Mouse (Mus musculus) C2C12 (cell line): ENCODE measurements around the gene Hes2. TPM values are rescaled to one million over a fixed set of nuclear protein-coding genes. Genes with fewer than 3 reads are reported as not detected.

Source experiments
- H3K27me3 ChIP-seq: one replicate; pipeline ENCODE4 v1.6.1; 2011; ENCODE audit not compliant: control insufficient read depth, insufficient read depth, insufficient read length
- H3K36me3 ChIP-seq: one replicate; pipeline ENCODE4 v1.6.1; 2011; ENCODE audit not compliant: control insufficient read depth, insufficient read depth
- H3K4me3 ChIP-seq: one replicate; pipeline ENCODE4 v1.5.1; 2011; ENCODE audit warnings: mild to moderate bottlenecking, control low read depth; ENCODE audit not compliant: poor library complexity, insufficient read depth, severe bottlenecking
- H3K79me2 ChIP-seq: one replicate; pipeline ENCODE4 v1.6.1; 2011; ENCODE audit not compliant: control insufficient read depth, insufficient read depth
- H3K79me3 ChIP-seq: one replicate; pipeline ENCODE4 v1.6.1; 2011; ENCODE audit warnings: low read depth, control low read depth
- H3ac ChIP-seq: one replicate; pipeline ENCODE3; 2011; ENCODE audit warnings: low read depth; ENCODE audit not compliant: control insufficient read depth, insufficient read length
- CEBPB ChIP-seq: IDR thresholded peaks from one replicate; pipeline ENCODE4 v1.6.1; 2011; ENCODE audit warnings: low read depth, mild to moderate bottlenecking, control low read depth, moderate library complexity
- CTCF ChIP-seq: IDR thresholded peaks from one replicate; pipeline ENCODE4 v1.5.1; 2011; ENCODE audit not compliant: control insufficient read depth, insufficient read depth, insufficient read length
- FOSL1 ChIP-seq: IDR thresholded peaks from one replicate; pipeline ENCODE4 v1.8.0; 2011; ENCODE audit warnings: mild to moderate bottlenecking, low read length; ENCODE audit not compliant: poor library complexity, insufficient read depth, severe bottlenecking
- MAX ChIP-seq: IDR thresholded peaks from one replicate; pipeline ENCODE4 v1.6.1; 2011; ENCODE audit warnings: mild to moderate bottlenecking, control low read depth
- MYOD1 ChIP-seq: IDR thresholded peaks from one replicate; pipeline ENCODE4 v1.6.1; 2011; ENCODE audit warnings: low read depth; ENCODE audit not compliant: control insufficient read depth, insufficient read length
- MYOG ChIP-seq: IDR thresholded peaks from one replicate; pipeline ENCODE4 v1.6.1; 2011; ENCODE audit not compliant: control insufficient read depth, insufficient read length; ENCODE audit errors: extremely low read depth
- USF1 ChIP-seq: IDR thresholded peaks from one replicate; pipeline ENCODE4 v1.6.1; 2011; ENCODE audit warnings: low read depth, mild to moderate bottlenecking, control low read depth, moderate library complexity
- polyA plus RNA-seq: library from polyadenylated mRNA; unstranded; fragments of >200 nt; fragmentation: generic; extraction: Trizol; gene quantifications from one replicate; pipeline ENCODE4 v1.2.1, GENCODE M21; 2012; ENCODE audit warnings: missing spikeins

Gene Hes2
- polyA plus RNA-seq, 1 experiment: not detected

GRCm38 (mm10) chr4:152173041-152173440 lies 14.4 kb downstream of the Hes2 start:
- peaks cover under 1% of the 10 kb centered on the region for H3K79me2 ChIP-seq
- H3ac ChIP-seq: no peak overlapping the region
- peaks cover 8% of the 10 kb centered on the region for H3K27me3 ChIP-seq
- TF ChIP-seq MAX (no peak), CEBPB (no peak), CTCF (peak; percentile 66)
- H3K4me3 ChIP-seq: no peak overlapping the region
- H3K36me3 ChIP-seq: no peaks in the 10 kb centered on the region
- H3K79me3 ChIP-seq: no peaks in the 10 kb centered on the region

- Histone ChIP-seq H3K36me3 (no peaks in the 10 kb centered on the region), H3K4me3 (no peak overlapping the region), H3K79me2 (peaks cover 9% of the 10 kb centered on the region), H3ac (no peak overlapping the region), H3K27me3 (peaks cover 4% of the 10 kb centered on the region), H3K79me3 (peaks cover 7% of the 10 kb centered on the region)
- no peak for TF ChIP-seq CTCF
- no peak for TF ChIP-seq MYOG
- TF ChIP-seq USF1: no peak
- no peak for TF ChIP-seq MAX
- no peak for TF ChIP-seq FOSL1
- TF ChIP-seq CEBPB: no peak
- TF ChIP-seq MYOD1: no peak
These were observed 15.3 kb downstream of the Hes2 start for GRCm38 (mm10) chr4:152173956-152174355.

DNA sequence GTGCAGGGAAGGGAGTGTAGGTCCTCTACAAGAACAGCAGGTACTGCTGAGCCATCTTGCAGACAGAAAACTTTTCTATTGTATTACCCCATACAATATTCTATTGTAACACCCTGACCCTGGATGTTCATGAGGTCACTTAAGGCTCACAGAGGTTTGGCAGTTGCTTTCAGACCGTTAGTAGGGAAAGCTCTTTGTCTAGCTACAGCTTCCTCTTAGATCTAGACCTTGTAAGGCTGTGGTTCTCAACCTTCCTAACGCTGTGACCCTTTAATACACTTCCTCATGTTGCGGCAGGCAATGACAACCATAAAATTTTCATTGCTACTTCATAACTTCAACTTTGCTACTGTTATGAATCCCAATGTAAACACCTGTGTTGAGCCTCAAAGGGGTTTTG lies 18.0 kb downstream of the Hes2 start:
- H3K36me3 ChIP-seq: peaks cover 15% of the 10 kb centered on the region
- peaks cover 34% of the 10 kb centered on the region for H3K79me3 ChIP-seq
- no peak overlapping the region for H3ac ChIP-seq
- TF ChIP-seq CEBPB: no peak
- no peak for TF ChIP-seq USF1
- no peak for TF ChIP-seq MAX
- TF ChIP-seq MYOG: no peak
- no peak for TF ChIP-seq FOSL1
- TF ChIP-seq CTCF: no peak
- TF ChIP-seq MYOD1: no peak
- H3K4me3 ChIP-seq: no peak overlapping the region
- peaks cover 36% of the 10 kb centered on the region for H3K79me2 ChIP-seq
- no peaks in the 10 kb centered on the region for H3K27me3 ChIP-seq

GRCm38 (mm10) chr4:152177174-152177536 lies 18.5 kb downstream of the Hes2 start:
- H3K79me3 ChIP-seq: peaks cover 39% of the 10 kb centered on the region
- peaks cover 41% of the 10 kb centered on the region for H3K79me2 ChIP-seq
- H3K4me3 ChIP-seq: peak overlapping the region; percentile 89
- TF ChIP-seq FOSL1: no peak
- no peak for TF ChIP-seq MYOD1
- TF ChIP-seq MAX: no peak
- no peak for TF ChIP-seq MYOG
- TF ChIP-seq CTCF: no peak
- TF ChIP-seq CEBPB: no peak
- no peak for TF ChIP-seq USF1
- H3K27me3 ChIP-seq: no peaks in the 10 kb centered on the region
- peaks cover 17% of the 10 kb centered on the region for H3K36me3 ChIP-seq
- peak overlapping the region; percentile 93 for H3ac ChIP-seq

- Histone ChIP-seq H3K27me3 (no peaks in the 10 kb centered on the region), H3K79me3 (peaks cover 45% of the 10 kb centered on the region), H3K79me2 (peaks cover 47% of the 10 kb centered on the region), H3K36me3 (peaks cover 23% of the 10 kb centered on the region), H3K4me3 (peak within 1 kb of the TSS; percentile 89), H3ac (peak within 1 kb of the TSS; percentile 97)
- TF ChIP-seq MYOD1 (peak; percentile 50), MAX (no peak)
These were observed 19.1 kb downstream of the Hes2 start, which contains the start of gene Acot7 for GRCm38 (mm10) chr4:152177537-152178343. TSS of gene Acot7 (plus strand) at chr4:152178134.

DNA sequence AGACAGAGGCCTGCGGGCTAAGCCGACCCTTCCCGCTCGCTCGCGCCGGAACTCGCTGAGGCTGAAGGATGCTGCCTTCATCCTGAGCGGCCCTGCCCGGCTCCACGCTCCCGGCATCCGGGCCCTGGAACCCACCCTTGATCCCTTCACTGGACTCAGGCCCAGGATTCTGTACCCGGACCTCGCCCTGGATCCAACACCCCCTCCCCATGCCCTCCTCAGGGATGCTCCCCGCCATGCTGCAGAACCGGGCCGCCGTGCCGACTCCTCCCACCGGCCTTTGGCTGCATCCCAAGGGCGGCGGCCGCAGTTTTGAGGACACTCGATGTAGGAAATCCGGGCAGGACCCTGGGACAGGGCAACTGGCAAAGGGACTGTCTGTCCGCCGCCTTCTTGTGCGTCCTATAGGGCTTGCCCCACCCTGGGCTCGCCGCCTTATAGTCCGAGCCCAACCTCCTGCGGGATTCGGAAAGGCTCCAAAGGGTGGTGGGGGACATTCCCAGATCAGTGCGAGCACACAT lies 19.7 kb downstream of the Hes2 start:
- H3K79me2 ChIP-seq: peaks cover 54% of the 10 kb centered on the region

More for the DNA sequence above, 19.7 kb downstream of the Hes2 start:
- peaks cover 28% of the 10 kb centered on the region for H3K36me3 ChIP-seq
- no peak for TF ChIP-seq MAX
- no peak for TF ChIP-seq CTCF
- TF ChIP-seq MYOD1: no peak
- no peak for TF ChIP-seq CEBPB
- no peak for TF ChIP-seq USF1
- TF ChIP-seq MYOG: no peak
- TF ChIP-seq FOSL1: no peak
- peak overlapping the region; percentile 89 for H3K4me3 ChIP-seq
- H3ac ChIP-seq: peak overlapping the region; percentile 97
- peaks cover 49% of the 10 kb centered on the region for H3K79me3 ChIP-seq
- H3K27me3 ChIP-seq: no peaks in the 10 kb centered on the region
